Mouse (Mus musculus) CH12.LX (cell line): ENCODE data around the gene Otop3.

Experiments
- BHLHE40 ChIP-seq: IDR thresholded peaks from 2 replicates; pipeline ENCODE4 v1.6.1; 2011; ENCODE audit warnings: mild to moderate bottlenecking, low read depth, low read length, improper control_type of control experiment
- CHD2 ChIP-seq: IDR thresholded peaks from 2 replicates; pipeline ENCODE4 v1.6.1; 2011; ENCODE audit warnings: low read length, improper control_type of control experiment
- CTCF ChIP-seq, 2 experiments: IDR thresholded peaks in 1 of 2; conservative IDR thresholded peaks in 1 of 2; 2 replicates each; pipeline ENCODE4 v1.5.1; 2011 to 2012; ENCODE audit warnings: low read depth in 2 of 2, low read length in 2 of 2, improper control_type of control experiment in 1 of 2, inconsistent platforms in 1 of 2, mild to moderate bottlenecking in 1 of 2, moderate library complexity in 1 of 2
- EP300 ChIP-seq: IDR thresholded peaks from 2 replicates; pipeline ENCODE4 v1.6.1; 2011; ENCODE audit warnings: low read length, improper control_type of control experiment
- JUN ChIP-seq: IDR thresholded peaks from 2 replicates; pipeline ENCODE4 v1.6.1; 2011; ENCODE audit warnings: low read depth, mild to moderate bottlenecking, low read length, improper control_type of control experiment, moderate library complexity; ENCODE audit not compliant: insufficient read depth
- MAFK ChIP-seq: IDR thresholded peaks from 2 replicates; pipeline ENCODE4 v1.6.1; 2011; ENCODE audit warnings: low read length, improper control_type of control experiment; ENCODE audit not compliant: insufficient replicate concordance
- MXI1 ChIP-seq: IDR thresholded peaks from 2 replicates; pipeline ENCODE4 v1.6.1; 2011; ENCODE audit warnings: mild to moderate bottlenecking, low read depth, low read length, improper control_type of control experiment
- NELFE ChIP-seq: IDR thresholded peaks from 2 replicates; pipeline ENCODE4 v1.6.1; 2011; ENCODE audit warnings: low read depth, low read length, improper control_type of control experiment
- NRF1 ChIP-seq: IDR thresholded peaks from 2 replicates; pipeline ENCODE4 v1.6.1; 2014; ENCODE audit warnings: low read depth, mild to moderate bottlenecking, inconsistent platforms, low read length, improper control_type of control experiment, moderate library complexity
- POLR2A ChIP-seq: IDR thresholded peaks from 2 replicates; pipeline ENCODE4 v1.6.1; 2011; ENCODE audit warnings: low read depth, mild to moderate bottlenecking, improper control_type of control experiment, low read length
- UBTF ChIP-seq: IDR thresholded peaks from 2 replicates; pipeline ENCODE4 v1.6.1; 2012; ENCODE audit warnings: low read depth, mild to moderate bottlenecking, inconsistent platforms, low read length, improper control_type of control experiment, moderate library complexity
- USF1 ChIP-seq: IDR thresholded peaks from 2 replicates; pipeline ENCODE4 v1.6.1; 2014; ENCODE audit warnings: low read depth, mild to moderate bottlenecking, inconsistent platforms, low read length, improper control_type of control experiment
- ZKSCAN1 ChIP-seq: IDR thresholded peaks from 2 replicates; pipeline ENCODE4 v1.6.1; 2012; ENCODE audit warnings: low read depth, inconsistent platforms, low read length, improper control_type of control experiment, borderline replicate concordance
- ZNF384 ChIP-seq: IDR thresholded peaks from 2 replicates; pipeline ENCODE4 v1.6.1; 2012; ENCODE audit warnings: low read depth, low read length, improper control_type of control experiment, inconsistent platforms

DNA sequence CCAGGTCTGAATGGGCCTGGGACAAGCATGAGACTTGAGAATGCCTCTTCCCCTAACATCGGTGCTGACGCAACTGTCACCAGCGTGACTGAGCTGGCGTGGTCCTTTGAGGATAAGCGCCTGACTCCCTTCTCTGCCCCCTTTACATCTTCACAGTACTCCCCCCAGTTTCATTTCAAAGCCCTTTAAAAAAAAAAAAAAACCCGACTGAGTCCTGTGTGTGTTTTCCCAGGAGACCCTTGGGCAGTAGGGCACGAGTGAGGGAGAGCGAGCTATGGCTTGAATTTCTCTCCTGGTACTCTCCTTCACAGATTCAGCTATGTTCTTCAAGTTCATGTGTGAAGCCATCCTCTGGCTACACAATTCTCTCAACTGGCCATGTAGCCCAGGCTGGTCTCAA, 36.4 kb upstream of the Otop3 start:
- TF ChIP-seq CTCF (conservative IDR thresholded peaks at IDR 0.05 in 1 of 2, IDR thresholded peaks at IDR 0.05 in 1 of 2; ENCODE audit: low read depth in 2 of 2, low read length in 2 of 2) (no peak), USF1 (no peak), MXI1 (no peak), POLR2A (no peak), ZKSCAN1 (no peak), MAFK (no peak; the same call in 1 of the 2 replicates), NRF1 (no peak), EP300 (no peak), BHLHE40 (peak; percentile 60), ZNF384 (peak; percentile 86), NELFE (no peak), CHD2 (no peak), JUN (no peak), UBTF (no peak)
